Mouse (Mus musculus) MEL (cell line): ENCODE data around the gene Oas3.

ENCODE experiments used
- GATA1 ChIP-seq: IDR thresholded peaks from 2 replicates; pipeline ENCODE4 v1.6.1; 2011; ENCODE audit warnings: low read depth, low read length, improper control_type of control experiment
- POLR2A ChIP-seq, 2 experiments: IDR thresholded peaks; 2 replicates each; pipeline ENCODE4 v1.6.1; 2011 to 2012; ENCODE audit warnings: low read length in 2 of 2, mild to moderate bottlenecking in 2 of 2, control low read depth in 1 of 2, improper control_type of control experiment in 1 of 2, low read depth in 1 of 2, moderate library complexity in 1 of 2; ENCODE audit not compliant: control insufficient read depth in 1 of 2, insufficient read depth in 1 of 2, poor library complexity in 1 of 2
- RAD21 ChIP-seq: IDR thresholded peaks from 2 replicates; pipeline ENCODE4 v1.6.1; 2011; ENCODE audit warnings: mild to moderate bottlenecking, low read depth, low read length, improper control_type of control experiment

DNA sequence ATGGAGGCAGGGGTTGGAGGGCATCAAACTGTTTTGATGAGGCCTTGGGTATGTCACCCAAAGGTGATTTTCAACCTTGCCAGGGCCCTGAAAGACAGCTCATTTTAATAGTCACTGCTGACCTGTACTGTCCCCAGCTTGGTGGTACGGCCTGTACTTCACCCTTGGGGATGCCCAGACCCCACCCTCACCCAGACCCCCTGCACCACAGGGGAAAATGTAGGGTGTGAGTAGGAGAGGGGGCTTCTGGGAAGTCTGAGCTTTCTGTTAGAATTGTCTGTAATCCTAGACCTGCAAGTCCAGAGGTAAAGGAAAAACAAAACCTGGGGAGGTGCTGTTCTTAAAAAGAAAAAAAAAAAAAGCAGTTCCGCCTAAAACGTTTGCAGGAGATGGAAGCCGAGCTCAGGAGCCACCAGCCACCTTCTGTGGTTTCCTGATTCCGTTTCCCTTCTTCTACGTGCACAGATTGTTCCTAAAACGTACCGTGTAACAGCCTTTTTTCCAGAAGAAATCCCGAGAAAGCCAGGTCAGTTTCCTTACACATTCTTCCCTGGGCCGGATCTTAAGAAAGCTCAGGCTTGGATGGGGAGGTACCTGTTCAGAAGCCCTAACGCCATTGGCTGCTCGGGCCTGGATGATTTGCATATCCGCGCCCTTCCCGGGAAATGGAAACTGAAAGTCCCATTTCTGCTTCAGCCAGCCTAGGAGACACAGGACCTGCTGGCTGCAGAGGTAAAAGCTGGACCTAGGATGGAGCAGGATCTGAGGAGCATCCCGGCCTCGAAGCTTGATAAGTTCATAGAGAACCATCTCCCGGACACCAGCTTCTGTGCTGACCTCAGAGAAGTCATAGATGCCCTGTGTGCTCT, 34.7 kb upstream of the Oas3 start, which contains the start of gene Oas1c:
- peak in 1 of 2 experiments; percentile 63; a peak in 2 of 4 replicates for TF ChIP-seq POLR2A (IDR thresholded peaks at IDR 0.05; ENCODE audit: control insufficient read depth in 1 of 2, insufficient read depth in 1 of 2, low read depth in 1 of 2, low read length in 2 of 2, poor library complexity in 1 of 2)
- no peak for TF ChIP-seq RAD21
- no peak for TF ChIP-seq GATA1
